Mouse (Mus musculus) cerebellum, adult 2 months (tissue): Measurements from ENCODE around the gene Rpl19. TPM values are rescaled to one million over a fixed set of nuclear protein-coding genes. Genes with fewer than 3 reads are reported as not detected.

ENCODE experiments used
- DNase-seq, 2 experiments: peaks; one replicate each; pipeline ENCODE4 v3.0.0; 2021
- H3K27ac ChIP-seq: fragments of 200-500 bp; 2 replicates; pipeline ENCODE4 v1.5.1; 2012; ENCODE audit warnings: low read length, control low read depth, inconsistent platforms; ENCODE audit not compliant: insufficient read depth
- H3K27me3 ChIP-seq: fragments of 200-500 bp; 2 replicates; pipeline ENCODE4 v1.6.1; 2012; ENCODE audit warnings: inconsistent platforms, mild to moderate bottlenecking, low read length, moderate library complexity; ENCODE audit not compliant: control insufficient read depth, insufficient read depth
- H3K4me1 ChIP-seq: fragments of 200-500 bp; 2 replicates; pipeline ENCODE4 v1.6.1; 2011; ENCODE audit warnings: low read length; ENCODE audit not compliant: control insufficient read depth, insufficient read depth
- H3K4me3 ChIP-seq: fragments of 200-500 bp; replicated peaks from 2 replicates; pipeline ENCODE3; 2011; ENCODE audit warnings: mild to moderate bottlenecking, low read depth, low read length, control low read depth; ENCODE audit not compliant: insufficient read depth
- CTCF ChIP-seq: fragments of 200-500 bp; IDR thresholded peaks from 2 replicates; pipeline ENCODE4 v1.5.1; 2011; ENCODE audit warnings: low read depth, mild to moderate bottlenecking, control low read depth, low read length, moderate library complexity, borderline replicate concordance; ENCODE audit not compliant: insufficient read depth
- POLR2A ChIP-seq: fragments of 200-500 bp; IDR thresholded peaks from 2 replicates; pipeline ENCODE4 v1.6.1; 2011; ENCODE audit warnings: low read length, control low read depth, borderline replicate concordance; ENCODE audit not compliant: insufficient read depth
- WGBS: fragments of 180-500 bp; shearing (Covaris S2); methylation state at CpG from one replicate; pipeline ENCODE4 v1.1.7; 2018; 5-methylcytosine and 5-hydroxymethylcytosine counted together
- polyA plus RNA-seq: library from polyadenylated mRNA; depleted of rRNA; stranded (reverse); fragments of >200 nt; gene quantifications from 2 replicates; pipeline ENCODE4 v1.2.3, GENCODE M21; 2012

The Rpl19 gene
- polyA plus RNA-seq, 1 experiment, result 786 TPM

- 2% methylated on average over 34 of the region's 34 CpGs for WGBS
- Histone ChIP-seq H3K4me3 (peak overlapping the region; percentile 92), H3K27ac (peak overlapping the region; percentile 67), H3K27me3 (no peaks in the 10 kb centered on the region), H3K4me1 (peaks cover 17% of the 10 kb centered on the region)
- peak in 1 of 2 experiments; percentile 62 for DNase-seq
- TF ChIP-seq POLR2A (no peak), CTCF (no peak)
Measured at GRCm38 (mm10) chr11:98021565-98022252, 4.8 kb upstream of the Rpl19 start.

- Histone ChIP-seq H3K27me3 (no peaks in the 10 kb centered on the region), H3K4me3 (peak overlapping the region; percentile 92), H3K4me1 (peaks cover 17% of the 10 kb centered on the region), H3K27ac (peak overlapping the region; percentile 67)
- DNase-seq, result no peak
- TF ChIP-seq POLR2A, result no peak
- TF ChIP-seq CTCF, result no peak
- under 1% methylated on average over 21 of the region's 23 CpGs for WGBS
Measured at GRCm38 (mm10) chr11:98022253-98022554, 4.3 kb upstream of the Rpl19 start.

GRCm38 (mm10) chr11:98022555-98023371 lies 3.7 kb upstream of the Rpl19 start, which contains the start of gene Cacnb1:
Cacnb1 (minus strand) TSS chr11:98023034.
- TF ChIP-seq POLR2A (0 out of 2 replicates have a peak, but pooled peaks have one; percentile 37), CTCF (no peak)
- DNase-seq, result peak; percentile 68 to 71
- peaks cover 17% of the 10 kb centered on the region for H3K4me1 ChIP-seq

GRCm38 (mm10) chr11:98024516-98024915 lies 2.0 kb upstream of the Rpl19 start:
- H3K4me3 ChIP-seq, result no peak overlapping the region
- WGBS, result 90% methylated on average over 3 of the region's 3 CpGs
- H3K27ac ChIP-seq, result no peak overlapping the region
- no peak for TF ChIP-seq POLR2A
- no peak for TF ChIP-seq CTCF
- DNase-seq, result no peak
- peaks cover 17% of the 10 kb centered on the region for H3K4me1 ChIP-seq
- H3K27me3 ChIP-seq, result no peaks in the 10 kb centered on the region

More at GRCm38 (mm10) chr11:98022555-98023371, 3.7 kb upstream of the Rpl19 start, which contains the start of gene Cacnb1:
- H3K27me3 ChIP-seq, result no peaks in the 10 kb centered on the region
- H3K27ac ChIP-seq, result peak within 1 kb of the TSS; percentile 67
- peak within 1 kb of the TSS; percentile 92 for H3K4me3 ChIP-seq
- under 1% methylated on average over 44 of the region's 52 CpGs for WGBS

- WGBS, result 4% methylated on average over 15 of the region's 15 CpGs
- H3K4me3 ChIP-seq, result peak overlapping the region; percentile 60
- no peak for TF ChIP-seq CTCF
- no peak for TF ChIP-seq POLR2A
- H3K27ac ChIP-seq, result peak overlapping the region; percentile 63
- peaks cover 7% of the 10 kb centered on the region; the same call in 1 of the 2 replicates for H3K4me1 ChIP-seq
- no peak for DNase-seq
- H3K27me3 ChIP-seq, result no peaks in the 10 kb centered on the region
Measured at GRCm38 (mm10) chr11:98026248-98026569, 301 bp upstream of the Rpl19 start.

- peak overlapping the region; percentile 60 for H3K4me3 ChIP-seq
- peak overlapping the region; percentile 44 for H3K27ac ChIP-seq
- no peak for DNase-seq
- WGBS, result under 1% methylated on average over 18 of the region's 18 CpGs
- no peaks in the 10 kb centered on the region for H3K27me3 ChIP-seq
- TF ChIP-seq CTCF, result no peak
- no peak for TF ChIP-seq POLR2A
- H3K4me1 ChIP-seq, result 0 out of 2 replicates have a peak, but pooled peaks cover 2% of the 10 kb centered on the region
Measured at GRCm38 (mm10) chr11:98027297-98027688, 783 bp downstream of the Rpl19 start.

- TF ChIP-seq POLR2A (no peak), CTCF (no peak)
- 17% methylated on average over 7 of the region's 7 CpGs for WGBS
- 0 out of 2 replicates have a peak, but pooled peaks cover 2% of the 10 kb centered on the region for H3K4me1 ChIP-seq
- H3K27me3 ChIP-seq, result no peaks in the 10 kb centered on the region
- no peak for DNase-seq
- no peak overlapping the region for H3K27ac ChIP-seq
- H3K4me3 ChIP-seq, result peak overlapping the region; percentile 60
Measured at GRCm38 (mm10) chr11:98027785-98028184, 1.3 kb downstream of the Rpl19 start.

GRCm38 (mm10) chr11:98030701-98031442 lies 4.4 kb downstream of the Rpl19 start:
- 47% methylated on average over 5 of the region's 5 CpGs for WGBS
- H3K27me3 ChIP-seq, result no peaks in the 10 kb centered on the region
- H3K4me1 ChIP-seq, result peaks cover 4% of the 10 kb centered on the region; the same call in 1 of the 2 replicates
- no peak overlapping the region for H3K4me3 ChIP-seq
- no peak overlapping the region for H3K27ac ChIP-seq
- DNase-seq, result peak in 1 of 2 experiments; percentile 28
- TF ChIP-seq CTCF, result no peak
- no peak for TF ChIP-seq POLR2A
